Mouse (Mus musculus) gastrocnemius, adult 2 months (tissue): ENCODE measurements around the gene Tbx5. TPM values are rescaled to one million over a fixed set of nuclear protein-coding genes. Genes with fewer than 3 reads are reported as not detected.

Experiments
- DNase-seq: peaks from one replicate; pipeline ENCODE4 v3.0.0; 2022
- H3K27ac ChIP-seq: fragments of 200-600 bp; 2 replicates; pipeline ENCODE4 v1.8.1; 2022; ENCODE audit warnings: mild to moderate bottlenecking
- H3K4me3 ChIP-seq: fragments of 200-600 bp; 2 replicates; pipeline ENCODE4 v1.8.1; 2022; ENCODE audit warnings: mild to moderate bottlenecking, moderate library complexity
- CTCF ChIP-seq: fragments of 200-600 bp; IDR thresholded peaks from 2 replicates; pipeline ENCODE4 v1.8.1; 2022; ENCODE audit warnings: antibody characterized with exemption, mild to moderate bottlenecking, moderate library complexity
- intact Hi-C: fragments of 180-260 bp; cut with DNase I; formaldehyde crosslinking; loops from one replicate; pipeline ENCODE4 v1.15.1; 2025
- long read RNA-seq, 2 experiments: library from polyadenylated mRNA; stranded (forward); transcript quantifications; one replicate each; pipeline ENCODE4 v2.0.0; 2021
- total RNA-seq, 2 experiments: library from RNA; stranded (reverse); gene quantifications; 2 replicates each; pipeline ENCODE4 v1.2.3; 2021

The Tbx5 gene
- total RNA-seq, result under 1 TPM in 1 of 2 experiments, not detected in 1; 0.28 TPM
- long read RNA-seq, experiment 1, result 0 reads
- long read RNA-seq, experiment 2, result 0 reads

DNA sequence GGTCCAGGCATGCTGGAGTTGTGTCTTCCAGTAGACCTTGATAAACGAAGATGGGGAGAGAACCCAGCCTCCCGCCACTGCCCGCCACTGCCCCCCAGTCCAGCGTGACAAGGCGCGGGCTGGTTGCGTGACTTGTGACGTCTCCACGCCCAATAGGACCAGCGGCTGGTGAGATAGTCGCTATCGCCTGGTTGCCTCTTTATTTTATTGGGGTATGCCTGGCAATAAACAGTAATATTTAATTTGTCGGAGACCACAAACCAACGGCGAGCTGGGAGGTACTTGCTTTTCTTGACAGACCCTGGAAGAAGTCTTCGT, at the start of gene Tbx5:
TSS of gene Tbx5 (plus strand) at position 190 of the 318 bp plus-strand sequence.
- no peak within 1 kb of the TSS; the same call in 1 of the 2 replicates for H3K27ac ChIP-seq
- H3K4me3 ChIP-seq, result peak within 1 kb of the TSS; percentile 70
- TF ChIP-seq CTCF, result no peak
- no peak for DNase-seq
- intact Hi-C loops, result no loop called here

DNA sequence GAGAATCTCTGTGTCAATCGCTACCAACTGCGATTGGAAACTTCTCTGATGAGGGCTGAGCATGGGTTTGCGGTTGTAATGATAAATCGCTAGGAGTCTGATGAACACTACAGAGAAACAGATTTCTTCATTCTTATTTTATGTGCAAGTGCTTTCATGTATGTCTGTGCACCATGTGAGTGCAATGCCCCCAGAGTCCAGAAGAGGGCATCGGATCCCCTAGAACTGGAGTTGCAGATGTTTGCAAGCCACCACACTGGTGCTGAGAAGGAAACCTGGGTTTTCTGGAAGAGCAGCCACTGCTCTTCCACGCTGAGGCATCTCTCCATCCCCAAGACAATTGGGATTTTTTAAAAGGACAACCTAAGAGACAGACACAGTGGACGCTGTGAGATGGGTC, 46.5 kb upstream of the Tbx5 start:
- no peak; the same call in 1 of the 2 replicates for TF ChIP-seq CTCF
- intact Hi-C loops, result no loop called here
- no peak overlapping the region for H3K4me3 ChIP-seq

DNA sequence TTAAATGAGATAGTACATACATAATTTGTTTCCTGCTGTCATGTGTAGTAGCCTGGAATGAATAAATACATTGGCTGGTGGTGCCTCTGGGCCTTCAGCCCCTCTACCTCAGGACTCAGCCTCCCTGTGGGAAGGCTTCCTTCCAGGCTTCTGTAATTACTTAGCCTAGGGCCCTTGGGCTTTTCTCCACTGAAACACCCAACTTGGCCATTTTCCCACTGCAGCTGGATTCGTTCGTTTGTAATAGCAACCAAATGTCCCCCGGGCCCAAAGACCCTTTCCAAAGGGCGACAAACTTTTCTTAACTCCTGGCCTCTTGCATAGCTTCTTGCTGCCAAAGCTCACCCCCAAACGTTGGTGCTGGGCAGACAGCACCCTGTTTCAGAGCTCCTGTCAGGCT, 40.8 kb upstream of the Tbx5 start:
- Histone ChIP-seq H3K4me3 (no peak overlapping the region), H3K27ac (no peak overlapping the region)
- intact Hi-C loops, result no loop called here
- DNase-seq, result no peak
- TF ChIP-seq CTCF, result no peak

More for the DNA sequence above, 46.5 kb upstream of the Tbx5 start:
- no peak for DNase-seq
- H3K27ac ChIP-seq, result no peak overlapping the region

DNA sequence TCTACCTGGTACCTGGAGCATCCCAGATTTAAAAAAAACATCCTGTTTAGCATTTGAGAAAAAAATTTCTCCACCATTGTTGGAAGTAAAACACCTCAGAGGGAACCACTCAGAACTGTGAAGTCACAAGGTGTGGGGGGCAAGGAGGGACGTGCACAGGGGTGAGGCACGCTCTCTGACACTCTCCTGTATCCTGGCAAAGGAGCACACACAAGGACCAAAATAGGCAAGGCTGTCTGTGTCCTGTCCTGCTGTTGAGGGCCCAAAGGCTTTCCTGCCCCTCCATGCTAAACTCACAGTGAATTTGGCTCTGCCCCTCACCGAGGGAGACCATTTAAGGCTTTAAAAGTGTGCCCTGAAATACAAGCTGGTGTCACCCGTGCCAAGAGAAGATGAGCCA, 38.5 kb upstream of the Tbx5 start:
- intact Hi-C loops, result no loop called here
- TF ChIP-seq CTCF, result no peak
- Histone ChIP-seq H3K4me3 (no peak overlapping the region), H3K27ac (no peak overlapping the region)
- DNase-seq, result no peak

DNA sequence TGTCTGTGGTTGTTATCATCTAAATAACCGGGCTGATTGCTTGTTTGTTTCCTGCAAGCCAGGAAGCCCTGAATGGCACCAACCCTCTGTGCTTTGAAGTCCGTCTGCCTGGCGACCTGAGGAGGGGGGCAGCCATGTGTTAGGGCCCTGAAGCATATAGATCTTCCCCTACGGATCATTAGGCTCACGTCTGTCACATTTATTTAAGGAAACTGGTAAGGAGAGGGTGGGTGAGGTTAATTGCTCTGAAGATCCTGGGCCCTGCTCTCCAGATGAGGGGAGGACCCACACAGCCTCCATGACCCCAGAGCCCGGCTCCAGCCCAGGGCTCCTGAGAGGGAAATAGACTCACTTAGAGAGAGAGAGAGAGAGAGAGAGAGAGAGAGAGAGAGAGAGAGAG, 37.1 kb upstream of the Tbx5 start:
- DNase-seq, result no peak
- intact Hi-C loops, result no loop called here
- no peak for TF ChIP-seq CTCF
- Histone ChIP-seq H3K27ac (no peak overlapping the region), H3K4me3 (no peak overlapping the region)

DNA sequence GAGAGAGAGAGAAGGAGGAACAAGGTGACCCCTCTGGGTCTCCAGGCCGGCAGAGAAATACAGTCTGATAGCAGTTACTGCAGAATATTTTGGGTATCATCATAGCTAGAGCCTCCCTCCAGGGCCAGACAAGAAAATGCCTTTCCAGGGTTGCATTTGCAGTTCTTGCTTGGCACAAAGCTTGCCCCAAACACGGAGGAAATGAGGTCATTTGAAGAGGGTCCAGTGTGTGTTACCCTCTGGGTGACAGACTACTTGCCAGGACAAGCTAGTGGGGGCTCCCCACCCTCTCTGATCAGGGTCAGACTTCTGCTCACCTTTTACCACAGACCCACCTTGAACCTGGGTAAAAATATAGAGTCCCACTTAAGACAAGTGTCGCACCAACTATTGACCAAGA, 36.7 kb upstream of the Tbx5 start:
- Histone ChIP-seq H3K4me3 (no peak overlapping the region), H3K27ac (no peak overlapping the region)
- intact Hi-C loops, result no loop called here
- DNase-seq, result no peak
- no peak for TF ChIP-seq CTCF

DNA sequence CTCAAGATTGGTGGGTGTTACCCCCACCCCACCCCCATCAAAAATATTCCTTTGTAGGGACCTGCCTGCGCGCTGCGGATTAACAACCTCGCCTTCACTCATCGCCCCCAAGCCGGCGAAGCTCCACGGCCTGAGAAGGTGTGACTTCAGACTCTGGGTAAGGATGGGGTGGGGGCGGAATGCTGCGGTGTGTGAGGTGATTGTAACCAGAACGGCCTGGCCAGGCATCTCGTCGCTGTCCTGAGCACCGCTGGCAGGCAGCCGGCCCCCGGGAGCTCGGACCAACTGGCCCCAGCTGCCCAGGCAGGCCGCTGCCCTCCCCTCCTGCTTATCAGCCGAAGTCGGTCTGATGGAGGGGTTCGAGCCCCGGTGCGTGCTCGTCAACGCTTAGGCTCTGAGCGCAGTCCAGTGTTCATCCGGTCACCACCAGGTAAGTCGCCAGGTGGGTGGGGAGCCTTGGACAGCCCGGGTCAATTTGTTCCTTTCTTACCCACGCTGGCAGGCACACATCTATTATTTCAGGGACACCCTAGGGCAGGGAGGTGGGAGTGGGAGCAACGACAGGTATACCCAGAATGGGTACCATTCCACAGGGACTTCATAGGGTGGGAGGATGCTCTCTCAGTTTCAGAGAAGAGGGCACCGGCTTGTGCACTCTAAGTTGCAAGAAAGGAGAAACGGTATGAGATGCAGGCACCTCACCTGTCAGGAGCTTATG, 35.9 kb upstream of the Tbx5 start:
- no peak overlapping the region for H3K4me3 ChIP-seq
- no peak for TF ChIP-seq CTCF
- DNase-seq, result no peak
- intact Hi-C loops, result no loop called here
- H3K27ac ChIP-seq, result no peak overlapping the region

DNA sequence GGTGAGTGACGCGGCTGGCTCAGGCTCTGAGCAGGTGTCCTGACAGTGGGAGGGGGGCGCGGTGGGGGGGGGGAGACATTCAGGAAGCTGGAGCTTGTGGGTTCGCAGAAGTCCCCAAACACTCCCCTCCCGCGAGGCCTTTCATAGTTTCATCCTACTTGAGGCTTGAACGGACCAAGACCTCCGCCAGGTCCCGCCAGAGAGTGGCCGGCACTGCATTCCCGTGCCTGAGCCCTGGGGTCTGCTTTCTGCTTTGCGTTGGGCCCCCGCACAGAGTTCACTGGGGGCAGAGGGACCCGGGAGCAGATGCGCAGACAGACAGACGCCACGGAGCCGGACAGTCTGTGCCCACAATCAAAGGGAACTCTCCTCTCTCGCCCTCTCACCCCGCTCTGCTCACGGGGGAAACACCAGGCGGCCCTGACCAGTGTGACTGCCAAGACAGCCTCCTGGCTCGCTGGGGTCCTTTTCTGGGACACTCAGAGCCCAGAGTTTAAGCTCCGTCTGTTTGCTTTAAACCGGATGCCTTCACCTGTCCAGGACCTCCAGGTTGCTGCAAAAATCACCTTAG, 34.8 kb upstream of the Tbx5 start:
- Histone ChIP-seq H3K4me3 (no peak overlapping the region), H3K27ac (no peak overlapping the region)
- no peak for TF ChIP-seq CTCF
- intact Hi-C loops, result no loop called here
- no peak for DNase-seq

DNA sequence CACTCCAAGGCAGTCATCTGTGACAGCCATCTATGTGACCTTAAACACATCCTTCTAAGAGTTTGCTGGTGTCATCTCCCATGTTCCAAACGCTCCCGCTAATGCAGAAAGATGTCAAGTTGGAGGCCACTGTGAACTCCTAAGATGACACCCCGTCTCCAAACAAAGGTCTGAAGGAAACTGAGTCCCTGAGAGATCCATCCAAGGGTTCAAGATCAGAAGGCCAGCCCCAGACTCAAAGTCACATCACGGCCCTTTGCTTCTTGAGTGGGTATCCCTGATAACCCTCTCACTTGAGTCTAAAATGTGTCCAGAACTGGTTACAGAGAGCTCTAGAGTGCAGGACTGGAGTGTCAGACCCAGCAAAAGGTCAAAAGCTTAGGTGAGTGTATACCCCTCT, 34.2 kb upstream of the Tbx5 start:
- intact Hi-C loops, result no loop called here
- Histone ChIP-seq H3K27ac (no peak overlapping the region), H3K4me3 (no peak overlapping the region)
- TF ChIP-seq CTCF, result no peak
- DNase-seq, result no peak

DNA sequence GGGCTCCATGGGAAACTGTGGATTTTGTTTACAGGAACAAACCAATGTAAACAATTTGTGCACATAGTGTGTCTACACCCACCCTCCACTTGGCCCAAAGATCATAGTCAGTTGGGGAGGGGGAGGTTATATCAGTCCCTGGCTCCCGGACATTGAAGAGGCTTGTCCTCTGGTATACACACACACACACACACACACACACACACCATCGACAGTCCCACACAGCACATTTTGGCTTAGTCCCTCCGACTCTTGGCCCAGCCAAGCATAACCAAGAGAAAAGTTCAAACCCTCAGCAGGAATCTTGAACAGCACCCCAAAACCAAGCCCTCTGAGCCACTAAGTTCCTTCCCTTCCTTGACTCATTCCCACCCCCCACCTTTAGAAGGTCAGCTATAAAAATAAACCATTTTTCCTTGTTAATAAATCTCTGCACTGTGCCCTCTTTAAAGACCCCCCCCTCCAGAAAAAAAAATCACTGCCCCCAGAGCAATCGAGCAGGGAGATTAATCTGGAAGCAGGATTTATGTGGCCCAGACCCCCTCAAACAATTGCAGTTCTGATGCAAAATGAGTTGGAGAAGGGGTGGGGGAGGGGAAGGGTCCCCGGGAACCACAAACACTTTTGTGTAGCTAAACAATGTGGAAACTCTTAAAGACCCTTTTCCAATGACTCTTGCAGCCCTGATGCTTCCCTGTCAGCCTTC, 33.6 kb upstream of the Tbx5 start:
- TF ChIP-seq CTCF, result no peak
- DNase-seq, result no peak
- Histone ChIP-seq H3K4me3 (no peak overlapping the region), H3K27ac (no peak overlapping the region)
- intact Hi-C loops, result no loop called here

DNA sequence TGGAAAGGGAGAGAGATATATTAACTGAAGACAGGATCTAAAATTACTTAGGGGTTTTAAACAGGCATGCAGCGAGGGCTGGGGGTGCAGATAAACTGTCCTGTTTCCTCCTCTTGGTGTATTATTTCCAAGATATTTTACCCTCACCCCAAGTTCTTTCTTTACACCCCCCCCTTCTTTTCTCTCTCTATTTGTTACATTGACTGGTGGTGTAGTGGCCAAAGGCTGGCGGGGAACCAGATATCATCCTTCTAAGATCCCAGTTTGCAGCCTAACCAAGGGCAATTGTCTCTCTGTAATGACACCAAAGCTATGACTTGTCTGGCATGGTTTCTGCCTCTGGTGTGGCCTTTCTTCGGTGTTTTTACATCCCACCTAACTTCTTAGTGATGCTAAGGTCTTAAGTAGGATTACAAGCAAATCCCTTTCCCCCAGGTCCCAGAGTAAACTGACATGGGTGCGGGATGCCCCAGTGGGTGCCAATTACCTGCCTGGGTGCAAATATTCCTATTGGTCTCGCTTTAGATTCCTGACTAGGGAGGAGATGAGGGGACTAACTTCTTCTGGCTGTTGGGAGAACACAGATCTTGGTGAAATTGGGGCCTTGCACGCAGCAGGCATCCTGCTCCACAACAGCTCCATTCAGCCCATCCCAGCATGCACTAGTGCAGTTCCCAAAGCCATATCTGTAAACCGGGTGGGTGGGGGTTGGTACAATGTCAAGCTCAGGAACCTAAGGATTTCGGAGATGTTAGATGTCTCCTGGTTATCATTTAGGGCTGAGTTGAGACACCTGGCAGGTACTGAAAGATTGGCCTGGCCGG, 32.8 kb upstream of the Tbx5 start:
- TF ChIP-seq CTCF, result no peak
- H3K4me3 ChIP-seq, result no peak overlapping the region
- no peak for DNase-seq
- intact Hi-C loops, result no loop called here
- no peak overlapping the region for H3K27ac ChIP-seq

DNA sequence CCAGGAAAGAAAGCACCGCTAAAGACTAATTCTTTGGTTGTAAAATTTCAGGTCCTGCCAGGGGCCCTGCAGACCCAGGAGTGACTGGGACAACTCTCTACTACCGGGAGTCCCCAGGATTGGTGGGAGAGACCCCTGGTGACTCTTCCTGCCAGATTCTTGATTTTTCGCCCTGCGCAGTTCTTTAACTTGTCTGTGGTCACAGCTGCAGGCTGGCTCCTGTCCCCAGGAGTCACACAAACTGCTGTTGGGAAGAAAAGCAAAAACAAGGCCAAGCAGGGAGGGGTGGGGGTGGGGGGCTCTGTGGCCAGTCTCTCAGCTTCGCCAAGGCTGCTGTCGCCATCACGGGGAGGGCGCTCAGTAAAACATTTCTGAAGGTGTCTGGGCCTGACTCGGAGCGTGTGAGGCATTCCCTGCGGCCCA, 32.2 kb upstream of the Tbx5 start:
- Histone ChIP-seq H3K4me3 (no peak overlapping the region), H3K27ac (no peak overlapping the region)
- no peak for TF ChIP-seq CTCF
- intact Hi-C loops, result no loop called here
- DNase-seq, result no peak
